Mouse (Mus musculus): Measurements from ENCODE around the gene Mto1. TPM values are rescaled to one million over a fixed set of nuclear protein-coding genes. Genes with fewer than 3 reads are reported as not detected.
A peak's percentile ranks its signal among the peaks of the same experiment; 100 is the strongest.

Mto1 gene
- total RNA-seq, 1 experiment = 31.3 TPM

DNA sequence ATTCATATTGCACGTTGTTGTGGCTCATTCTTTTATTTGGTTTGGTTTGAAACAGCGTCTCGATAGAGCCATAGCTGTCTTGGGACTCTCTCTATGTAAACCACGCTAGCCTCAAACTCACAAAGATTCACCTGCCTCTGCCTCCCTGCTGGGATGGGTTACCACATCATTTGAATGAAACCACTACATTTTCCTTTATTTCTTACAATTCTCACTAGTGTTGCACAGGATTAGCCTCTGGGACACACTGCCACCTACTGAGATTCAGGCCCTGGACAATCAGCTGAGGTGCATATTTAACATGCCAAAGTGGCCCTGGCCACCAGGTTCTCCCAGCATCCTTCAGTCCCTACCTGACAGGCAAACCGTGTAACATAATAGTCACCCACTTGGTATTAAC is 8.6 kb upstream of the Mto1 start:
- no peak overlapping the region for H3K4me3 ChIP-seq (ENCODE audit: insufficient read depth in 1 of 2, low read depth in 1 of 2, low read length in 2 of 2, poor library complexity in 1 of 2, severe bottlenecking in 1 of 2)
- TF ChIP-seq ZNF384 (IDR thresholded peaks at IDR 0.05; ENCODE audit: low read depth, low read length) (no peak), HCFC1 (IDR thresholded peaks at IDR 0.05; ENCODE audit: borderline replicate concordance, insufficient read depth, low read length) (no peak), MAFK (IDR thresholded peaks at IDR 0.05; ENCODE audit: insufficient read depth, low read depth, low read length) (no peak)
- no peak overlapping the region for H3K27ac ChIP-seq (ENCODE audit: insufficient read depth, low read depth, low read length, poor library complexity, severe bottlenecking)
- no peaks in the 10 kb centered on the region for H3K36me3 ChIP-seq (ENCODE audit: control insufficient read depth, insufficient read depth, low read length, poor library complexity, severe bottlenecking)
- H3K9ac ChIP-seq (ENCODE audit: insufficient read depth, low read depth, low read length, poor library complexity, severe bottlenecking) = no peak overlapping the region
- H3K9me3 ChIP-seq (ENCODE audit: control insufficient read depth, insufficient read depth, low read depth, low read length) = no peaks in the 10 kb centered on the region
- in situ Hi-C loops (cut with MboI; ENCODE audit: low sequenced_read_pairs in 2 of 2, unreplicated experiment in 2 of 2) = no loop called here
- H3K4me1 ChIP-seq (ENCODE audit: control insufficient read depth in 2 of 2, insufficient read depth in 2 of 2, low read length in 2 of 2, poor library complexity in 1 of 2) = peaks cover 0 to 8% of the 10 kb centered on the region in 2 experiments; a peak in 2 of 4 replicates
- DNase-seq (ENCODE audit: low read depth, low spot score) = no peak

DNA sequence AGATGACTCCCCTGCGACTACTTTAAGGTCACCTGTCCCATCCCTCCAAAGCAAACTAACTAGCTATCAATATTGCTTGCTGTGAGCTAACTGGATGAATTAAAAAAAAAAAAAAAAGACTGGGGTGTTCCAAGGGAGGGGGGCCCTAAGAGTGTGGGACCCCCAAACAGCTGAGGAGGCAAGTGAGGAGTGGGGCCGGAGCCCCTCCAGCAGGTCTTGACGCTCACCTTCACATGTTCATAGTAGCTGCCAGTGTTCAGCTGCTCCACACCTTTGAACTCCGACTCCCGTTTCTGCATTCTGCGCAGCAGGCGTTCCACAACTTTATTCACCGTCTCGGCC is 5.8 kb upstream of the Mto1 start:
- in situ Hi-C loops (cut with MboI; ENCODE audit: low sequenced_read_pairs in 2 of 2, unreplicated experiment in 2 of 2) = no loop called here
- no peaks in the 10 kb centered on the region for H3K36me3 ChIP-seq (ENCODE audit: control insufficient read depth, insufficient read depth, low read length, poor library complexity, severe bottlenecking)
- DNase-seq (ENCODE audit: low read depth, low spot score) = no peak
- peak overlapping the region; percentile 71 for H3K9ac ChIP-seq (ENCODE audit: insufficient read depth, low read depth, low read length, poor library complexity, severe bottlenecking)
- peak overlapping the region; percentile 40 to 76 for H3K4me3 ChIP-seq (ENCODE audit: insufficient read depth in 1 of 2, low read depth in 1 of 2, low read length in 2 of 2, poor library complexity in 1 of 2, severe bottlenecking in 1 of 2)
- H3K27ac ChIP-seq (ENCODE audit: insufficient read depth, low read depth, low read length, poor library complexity, severe bottlenecking) = no peak overlapping the region
- TF ChIP-seq ZNF384 (IDR thresholded peaks at IDR 0.05; ENCODE audit: low read depth, low read length) (no peak), ZC3H11A (IDR thresholded peaks at IDR 0.05; ENCODE audit: borderline replicate concordance, low read depth, low read length) (no peak), MAFK (IDR thresholded peaks at IDR 0.05; ENCODE audit: insufficient read depth, low read depth, low read length) (no peak), HCFC1 (IDR thresholded peaks at IDR 0.05; ENCODE audit: borderline replicate concordance, insufficient read depth, low read length) (no peak), CHD2 (IDR thresholded peaks at IDR 0.05; ENCODE audit: low read depth, low read length) (no peak)
- H3K9me3 ChIP-seq (ENCODE audit: control insufficient read depth, insufficient read depth, low read depth, low read length) = no peaks in the 10 kb centered on the region
- H3K4me1 ChIP-seq (ENCODE audit: control insufficient read depth in 2 of 2, insufficient read depth in 2 of 2, low read length in 2 of 2, poor library complexity in 1 of 2) = peaks cover 0 to 3% of the 10 kb centered on the region in 2 experiments; a peak in 2 of 4 replicates

DNA sequence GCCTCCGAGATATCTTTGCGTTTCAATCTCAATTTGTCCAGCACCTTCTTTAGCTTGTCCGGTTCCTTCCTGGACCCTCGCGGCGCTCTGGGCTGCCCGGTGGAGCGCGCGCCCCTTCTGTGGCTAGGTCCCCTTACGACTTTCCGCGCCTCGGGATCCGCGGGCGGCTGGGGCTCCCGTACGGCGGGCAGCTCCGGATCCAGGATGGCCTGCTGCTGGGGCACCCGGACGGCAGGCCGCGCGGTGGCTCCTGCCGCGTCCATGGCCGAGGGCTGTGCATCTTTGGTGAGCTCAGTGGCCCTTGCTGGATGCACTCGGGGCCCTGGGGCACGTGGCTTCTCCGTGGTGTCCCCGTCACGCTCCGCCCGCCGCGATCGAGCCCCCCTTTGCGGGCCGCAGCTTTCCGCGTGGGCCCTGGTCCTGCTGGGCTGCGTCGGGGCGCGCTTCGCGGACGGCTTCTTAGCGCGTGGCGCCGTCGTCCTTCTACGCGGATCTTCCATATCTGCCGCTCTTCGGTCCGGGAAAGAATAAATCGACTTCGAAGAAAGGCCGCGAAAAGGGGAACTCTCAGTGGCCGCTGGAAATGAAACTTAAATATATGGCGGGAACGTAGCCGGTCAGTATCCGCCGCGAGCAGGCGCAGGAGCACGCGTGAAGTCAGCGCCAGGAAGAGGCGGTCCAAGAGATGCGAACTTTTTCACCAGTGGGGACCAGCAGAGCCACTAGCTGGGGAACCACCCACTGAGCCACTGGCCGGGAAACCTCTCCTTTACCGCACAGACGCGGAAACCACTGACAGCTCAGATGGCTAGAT is 5.2 kb upstream of the Mto1 start, which contains the start of gene Cgas:
TSS of gene Cgas (minus strand) at position 659 of the 814 bp plus-strand sequence.
- peak within 1 kb of the TSS; percentile 71 for H3K9ac ChIP-seq (ENCODE audit: insufficient read depth, low read depth, low read length, poor library complexity, severe bottlenecking)
- peak within 1 kb of the TSS; percentile 40 to 76 for H3K4me3 ChIP-seq (ENCODE audit: insufficient read depth in 1 of 2, low read depth in 1 of 2, low read length in 2 of 2, poor library complexity in 1 of 2, severe bottlenecking in 1 of 2)
- H3K36me3 ChIP-seq (ENCODE audit: control insufficient read depth, insufficient read depth, low read length, poor library complexity, severe bottlenecking) = no peaks in the 10 kb centered on the region
- no peaks in the 10 kb centered on the region for H3K9me3 ChIP-seq (ENCODE audit: control insufficient read depth, insufficient read depth, low read depth, low read length)
- TF ChIP-seq ZNF384 (IDR thresholded peaks at IDR 0.05; ENCODE audit: low read depth, low read length) = no peak
- TF ChIP-seq ZC3H11A (IDR thresholded peaks at IDR 0.05; ENCODE audit: borderline replicate concordance, low read depth, low read length) = no peak
- TF ChIP-seq CHD2 (IDR thresholded peaks at IDR 0.05; ENCODE audit: low read depth, low read length) = no peak
- no peak for TF ChIP-seq MAFK (IDR thresholded peaks at IDR 0.05; ENCODE audit: insufficient read depth, low read depth, low read length)
- H3K4me1 ChIP-seq (ENCODE audit: control insufficient read depth in 2 of 2, insufficient read depth in 2 of 2, low read length in 2 of 2, poor library complexity in 1 of 2) = peaks cover 0 to 3% of the 10 kb centered on the region in 2 experiments; a peak in 2 of 4 replicates
- H3K27ac ChIP-seq (ENCODE audit: insufficient read depth, low read depth, low read length, poor library complexity, severe bottlenecking) = no peak within 1 kb of the TSS
- DNase-seq (ENCODE audit: low read depth, low spot score) = no peak
- in situ Hi-C loops (cut with MboI; ENCODE audit: low sequenced_read_pairs in 2 of 2, unreplicated experiment in 2 of 2) = no loop called here

DNA sequence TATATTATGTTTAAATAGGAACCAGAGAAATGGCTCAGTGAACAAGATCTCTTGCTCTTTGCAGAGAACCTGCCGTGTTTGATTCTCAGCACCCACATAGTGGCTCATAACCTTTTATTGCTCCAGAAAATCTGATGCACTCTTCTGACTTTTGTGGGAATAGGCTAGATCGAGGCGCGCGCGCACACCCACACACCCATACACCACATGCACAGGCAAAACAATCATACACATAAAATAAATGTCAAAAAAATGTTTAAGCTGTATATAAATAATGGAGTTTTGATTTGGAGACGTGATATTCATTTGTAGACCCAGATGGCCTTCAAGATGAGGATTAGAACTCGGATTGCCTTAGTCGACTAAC is 419 bp upstream of the Mto1 start:
- Histone ChIP-seq H3K4me3 (ENCODE audit: insufficient read depth in 1 of 2, low read depth in 1 of 2, low read length in 2 of 2, poor library complexity in 1 of 2, severe bottlenecking in 1 of 2) (peak overlapping the region; percentile 98 to 100), H3K4me1 (ENCODE audit: control insufficient read depth in 2 of 2, insufficient read depth in 2 of 2, low read length in 2 of 2, poor library complexity in 1 of 2) (peaks cover 0 to 4% of the 10 kb centered on the region in 2 experiments; a peak in 1 of 4 replicates), H3K9ac (ENCODE audit: insufficient read depth, low read depth, low read length, poor library complexity, severe bottlenecking) (peak overlapping the region; percentile 83; the same call in 1 of the 2 replicates), H3K27ac (ENCODE audit: insufficient read depth, low read depth, low read length, poor library complexity, severe bottlenecking) (no peak overlapping the region), H3K9me3 (ENCODE audit: control insufficient read depth, insufficient read depth, low read depth, low read length) (no peaks in the 10 kb centered on the region), H3K36me3 (ENCODE audit: control insufficient read depth, insufficient read depth, low read length, poor library complexity, severe bottlenecking) (peaks cover 7% of the 10 kb centered on the region)
- in situ Hi-C loops (cut with MboI; ENCODE audit: low sequenced_read_pairs in 2 of 2, unreplicated experiment in 2 of 2) = no loop called here
- DNase-seq (ENCODE audit: low read depth, low spot score) = no peak
- TF ChIP-seq MAFK (IDR thresholded peaks at IDR 0.05; ENCODE audit: insufficient read depth, low read depth, low read length) = no peak
- TF ChIP-seq ZNF384 (IDR thresholded peaks at IDR 0.05; ENCODE audit: low read depth, low read length) = no peak
- no peak for TF ChIP-seq CHD2 (IDR thresholded peaks at IDR 0.05; ENCODE audit: low read depth, low read length)
- TF ChIP-seq HCFC1 (IDR thresholded peaks at IDR 0.05; ENCODE audit: borderline replicate concordance, insufficient read depth, low read length) = no peak
- TF ChIP-seq ZC3H11A (IDR thresholded peaks at IDR 0.05; ENCODE audit: borderline replicate concordance, low read depth, low read length) = no peak

Data from ES-E14 (cell line).